Mouse (Mus musculus) CH12.LX (cell line): ENCODE measurements around the gene Lce1f.

ENCODE experiments used
- POLR2A ChIP-seq: IDR thresholded peaks from 2 replicates; pipeline ENCODE4 v1.6.1; 2011; ENCODE audit warnings: low read depth, mild to moderate bottlenecking, improper control_type of control experiment, low read length
- USF2 ChIP-seq: conservative IDR thresholded peaks from 2 replicates; pipeline ENCODE4 v1.6.1; 2011; ENCODE audit warnings: low read depth, low read length, improper control_type of control experiment

GRCm38 (mm10) chr3:92720250-92720649 lies at the start of gene Lce1f:
- TF ChIP-seq USF2, result no peak
- TF ChIP-seq POLR2A, result no peak
